ENCODE assay signal across 12 mouse cellular contexts in genomic region chr9:48516615-48517371, GRCm38 (mm10). TPM values are rescaled to one million over a fixed set of nuclear protein-coding genes. Genes with fewer than 3 reads are reported as not detected.
DNase-seq lines count a peak whose midpoint lies in the region; ATAC-seq and TF ChIP-seq lines count a peak whose summit lies in the region.
"Had no signal": no experiment of that assay in that cellular context is flagged by ENCODE, and none has a peak within 500 bp of the region (broad histone marks: within the 10 kb centered on the region; RNA-seq: fewer than 3 reads in every experiment).

No protein-coding gene starts in this region.

- H3K4me2 ChIP-seq in limb, embryonic 12.5 days = peak overlapping the region; percentile 36; the same call in 1 of the 2 replicates
- peak overlapping the region; percentile 22; the same call in 1 of the 2 replicates for H3K4me2 ChIP-seq in limb, embryonic 14.5 days (replicated peaks; ENCODE audit: low read depth, low read length, severe bottlenecking)

- no peaks in the 10 kb centered on the region for H3K27me3 ChIP-seq in limb, embryonic 12.5 days
- no peaks in the 10 kb centered on the region for H3K27me3 ChIP-seq in limb, embryonic 10.5 days (ENCODE audit: low read depth, poor library complexity, severe bottlenecking)
- H3K27me3 ChIP-seq in limb, embryonic 14.5 days (ENCODE audit: control insufficient read depth, insufficient read depth, low read length) = no peaks in the 10 kb centered on the region

- H3K4me3 ChIP-seq in limb, embryonic 12.5 days (replicated peaks) = no peak overlapping the region
- H3K4me3 ChIP-seq in limb, embryonic 10.5 days = no peak overlapping the region
- H3K4me3 ChIP-seq in limb, embryonic 14.5 days (replicated peaks; ENCODE audit: low read length) = no peak overlapping the region
- no peak overlapping the region for H3K4me3 ChIP-seq in lung, adult 2 months (replicated peaks; ENCODE audit: extremely low read depth, low read depth, low read length)

- TF ChIP-seq CTCF in lung, adult 2 months (IDR thresholded peaks at IDR 0.05; ENCODE audit: insufficient read depth, low read length) = no peak

- 68% methylated on average over 11 of the region's 11 CpGs for WGBS in limb, embryonic 12.5 days
- WGBS in limb, embryonic 10.5 days = 82% methylated on average over 11 of the region's 11 CpGs
- WGBS in limb, embryonic 14.5 days = 57% methylated on average over 11 of the region's 11 CpGs
- 85% methylated on average over 11 of the region's 11 CpGs for WGBS in lung, adult 2 months

- H3K4me1 ChIP-seq in limb, embryonic 12.5 days (replicated peaks) = peaks cover 7% of the 10 kb centered on the region
- H3K4me1 ChIP-seq in limb, embryonic 10.5 days = peaks cover 13% of the 10 kb centered on the region
- peaks cover 6% of the 10 kb centered on the region; the same call in 1 of the 2 replicates for H3K4me1 ChIP-seq in limb, embryonic 14.5 days (ENCODE audit: control insufficient read depth, insufficient read depth, low read length)
- H3K4me1 ChIP-seq in lung, adult 2 months (ENCODE audit: control insufficient read depth, insufficient read depth, low read length) = no peaks in the 10 kb centered on the region

- peak; percentile 15 to 23 for DNase-seq in cerebellum, postnatal 14 days
- no peak for DNase-seq in cerebellum, adult 9-11 months
- no peak for DNase-seq in limb, embryonic 10.5 days (ENCODE audit: low spot score)
- DNase-seq in limb, embryonic 14.5 days (ENCODE audit: low spot score) = no peak
- DNase-seq in retina, postnatal 1 day = peak; percentile 37
- DNase-seq in lung, adult 2 months = no peak
- no peak for DNase-seq in spleen, postnatal 14 days (ENCODE audit: low spot score in 2 of 2)
- DNase-seq: kidney, postnatal 36 days had no signal

- no peaks in the 10 kb centered on the region for H3K9me3 ChIP-seq in limb, embryonic 12.5 days
- no peaks in the 10 kb centered on the region for H3K9me3 ChIP-seq in limb, embryonic 10.5 days (replicated peaks)
- H3K9me3 ChIP-seq in limb, embryonic 14.5 days (ENCODE audit: control insufficient read depth, low read length) = no peaks in the 10 kb centered on the region
- H3K9me3 ChIP-seq: G1E had no signal

- no peak overlapping the region for H3K27ac ChIP-seq in limb, embryonic 12.5 days
- H3K27ac ChIP-seq in limb, embryonic 10.5 days = no peak overlapping the region
- H3K27ac ChIP-seq in limb, embryonic 14.5 days (replicated peaks; ENCODE audit: low read depth, low read length) = no peak overlapping the region

- TF ChIP-seq POLR2A in limb, embryonic 14.5 days (IDR thresholded peaks at IDR 0.05; ENCODE audit: borderline replicate concordance, extremely low read depth, insufficient read depth, insufficient read length) = no peak
- TF ChIP-seq POLR2A in lung, adult 2 months (IDR thresholded peaks at IDR 0.05; ENCODE audit: borderline replicate concordance, extremely low read depth, low read depth, low read length) = no peak

- H3K9ac ChIP-seq in limb, embryonic 12.5 days (replicated peaks) = no peak overlapping the region
- no peak overlapping the region for H3K9ac ChIP-seq in limb, embryonic 14.5 days (ENCODE audit: low read depth, low read length, severe bottlenecking)

- H3K36me3 ChIP-seq in limb, embryonic 12.5 days = no peaks in the 10 kb centered on the region
- no peaks in the 10 kb centered on the region for H3K36me3 ChIP-seq in limb, embryonic 10.5 days
- no peaks in the 10 kb centered on the region for H3K36me3 ChIP-seq in limb, embryonic 14.5 days (ENCODE audit: control insufficient read depth, insufficient read depth, low read length)
- H3K36me3 ChIP-seq: G1E had no signal

- ATAC-seq in limb, embryonic 12.5 days (ENCODE audit: insufficient number of reproducible peaks, insufficient read depth, low FRiP score, low TSS enrichment, low read depth) = no peak
- ATAC-seq in limb, embryonic 14.5 days (ENCODE audit: low FRiP score, low read depth) = no peak
- ATAC-seq: inflammation-experienced regulatory T-cells, adult 6 months; lung, postnatal 0 days had no signal

RNA-seq across cellular contexts. Expression of gene Gm5617, which starts 21.6 kb away (rescaled TPM):
- 37.4 and 39.9 TPM in 2 replicates for polyA plus RNA-seq in limb, embryonic 12.5 days (2016; fragmentation: Nextera tagmentation; extraction: Ambion mirVana)
- polyA plus RNA-seq in limb, embryonic 10.5 days (2016; fragmentation: Nextera tagmentation; extraction: Ambion mirVana) = 23.5 and 26.9 TPM in 2 replicates
- 21.6 and 34.3 TPM in 2 replicates for polyA plus RNA-seq in limb, embryonic 14.5 days (2012; rRNA removed)
- 39.5 and 39.8 TPM in 2 replicates for polyA plus RNA-seq in limb, embryonic 14.5 days (2014; fragmentation: Nextera tagmentation; extraction: Ambion mirVana)
- 58.5 and 60.2 TPM in 2 replicates for polyA plus RNA-seq in lung, adult 2 months (2012; rRNA removed)

RNA-seq across cellular contexts. Expression of gene Rbm7, which starts 21.7 kb away (rescaled TPM):
- polyA plus RNA-seq in limb, embryonic 12.5 days (2016; fragmentation: Nextera tagmentation; extraction: Ambion mirVana) = 119 and 128 TPM in 2 replicates
- 119 and 123 TPM in 2 replicates for polyA plus RNA-seq in limb, embryonic 10.5 days (2016; fragmentation: Nextera tagmentation; extraction: Ambion mirVana)
- polyA plus RNA-seq in limb, embryonic 14.5 days (2012; rRNA removed) = 51.5 and 54.7 TPM in 2 replicates
- 115 and 122 TPM in 2 replicates for polyA plus RNA-seq in limb, embryonic 14.5 days (2014; fragmentation: Nextera tagmentation; extraction: Ambion mirVana)
- polyA plus RNA-seq in lung, adult 2 months (2012; rRNA removed) = 18.7 and 25.2 TPM in 2 replicates

RNA-seq across cellular contexts. Expression of gene Rexo2, which starts 36.4 kb away (rescaled TPM):
- 93.8 and 99.3 TPM in 2 replicates for polyA plus RNA-seq in limb, embryonic 12.5 days (2016; fragmentation: Nextera tagmentation; extraction: Ambion mirVana)
- 95.8 and 123 TPM in 2 replicates for polyA plus RNA-seq in limb, embryonic 10.5 days (2016; fragmentation: Nextera tagmentation; extraction: Ambion mirVana)
- polyA plus RNA-seq in limb, embryonic 14.5 days (2012; rRNA removed) = 105 and 119 TPM in 2 replicates
- polyA plus RNA-seq in limb, embryonic 14.5 days (2014; fragmentation: Nextera tagmentation; extraction: Ambion mirVana) = 101 and 111 TPM in 2 replicates
- 64.0 and 77.6 TPM in 2 replicates for polyA plus RNA-seq in lung, adult 2 months (2012; rRNA removed)

Comparison
In these comparisons a context has a peak if more than half of its experiments do, and no peak if none do; other contexts are left out.
1. DNase-seq: peak in cerebellum, postnatal 14 days (2 of 2) and retina, postnatal 1 day (single experiment); none in cerebellum, adult 9-11 months (single experiment), limb, embryonic 10.5 days (single experiment), limb, embryonic 14.5 days (single experiment), lung, adult 2 months (single experiment) and spleen, postnatal 14 days (0 of 2).